Mouse (Mus musculus) embryonic fibroblast, embryonic 13.5 days (primary cell): ENCODE measurements around the gene Ankrd13a.

ENCODE experiments used
- CTCF ChIP-seq: IDR thresholded peaks from 2 replicates; pipeline ENCODE4 v1.5.1; 2011; ENCODE audit warnings: mild to moderate bottlenecking, control low read depth, low read length, moderate library complexity, borderline replicate concordance; ENCODE audit not compliant: insufficient read depth
- POLR2A ChIP-seq: IDR thresholded peaks from 2 replicates; pipeline ENCODE4 v1.6.1; 2011; ENCODE audit warnings: low read depth, mild to moderate bottlenecking, control low read depth, low read length, moderate library complexity

DNA sequence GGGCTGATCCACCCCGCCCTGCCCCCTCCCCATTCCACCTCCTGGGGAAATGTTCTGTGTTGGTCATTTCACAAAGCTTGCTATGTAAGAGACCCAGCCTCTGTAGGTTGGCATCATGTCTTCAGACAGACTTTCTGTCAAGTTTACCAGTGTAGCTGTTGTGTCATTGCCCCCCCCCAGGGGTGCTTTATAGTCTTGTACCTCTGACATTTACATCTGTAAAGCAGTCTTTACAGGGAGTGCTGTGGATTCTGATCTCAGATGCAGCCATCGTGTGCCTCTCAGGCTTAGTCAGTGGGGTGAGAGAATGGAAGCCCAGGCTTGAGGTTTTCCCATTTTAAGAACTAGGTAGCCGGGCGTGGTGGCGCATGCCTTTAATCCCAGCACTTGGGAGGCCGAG is 27.4 kb downstream of the Ankrd13a start:
- no peak for TF ChIP-seq CTCF
- TF ChIP-seq POLR2A, result no peak
